Mouse (Mus musculus): ENCODE measurements around the gene Mrgprh. TPM values are rescaled to one million over a fixed set of nuclear protein-coding genes. Genes with fewer than 3 reads are reported as not detected.

Mrgprh gene
- polyA plus RNA-seq, 1 experiment from 2014 or later: 0.06 TPM

DNA sequence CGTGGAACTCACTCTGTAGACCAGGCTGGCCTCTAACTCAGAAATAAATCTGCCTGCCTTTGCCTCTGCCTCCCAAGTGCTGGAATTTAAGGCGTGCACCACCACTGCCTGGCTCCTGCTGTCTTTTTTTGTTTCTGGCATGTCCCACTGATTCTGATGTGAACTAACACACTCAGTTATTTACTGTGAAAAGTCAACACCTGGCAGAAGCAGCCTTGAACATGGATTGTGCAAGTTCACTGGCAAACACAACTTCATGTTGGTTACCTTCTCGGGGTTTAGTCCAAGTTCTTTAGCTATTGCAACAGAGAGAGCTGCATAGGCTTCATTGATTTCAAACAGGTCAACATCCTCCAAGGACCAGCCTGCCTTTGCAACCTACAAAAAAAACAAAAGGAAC lies 49.2 kb downstream of the Mrgprh start:
- H3K9me3 ChIP-seq: no peaks in the 10 kb centered on the region
- H3K36me3 ChIP-seq: peaks cover 46% of the 10 kb centered on the region
- H3K27ac ChIP-seq: no peak overlapping the region
- no peak overlapping the region for H3K4me3 ChIP-seq (replicated peaks)
- no peak overlapping the region for H3K4me2 ChIP-seq
- no peak overlapping the region for H3K9ac ChIP-seq
- 86% methylated on average over 3 of the region's 3 CpGs for WGBS
- no peaks in the 10 kb centered on the region for H3K4me1 ChIP-seq
- ATAC-seq (ENCODE audit: insufficient read depth, low FRiP score, low read depth): no peak
- no peaks in the 10 kb centered on the region for H3K27me3 ChIP-seq (replicated peaks)

DNA sequence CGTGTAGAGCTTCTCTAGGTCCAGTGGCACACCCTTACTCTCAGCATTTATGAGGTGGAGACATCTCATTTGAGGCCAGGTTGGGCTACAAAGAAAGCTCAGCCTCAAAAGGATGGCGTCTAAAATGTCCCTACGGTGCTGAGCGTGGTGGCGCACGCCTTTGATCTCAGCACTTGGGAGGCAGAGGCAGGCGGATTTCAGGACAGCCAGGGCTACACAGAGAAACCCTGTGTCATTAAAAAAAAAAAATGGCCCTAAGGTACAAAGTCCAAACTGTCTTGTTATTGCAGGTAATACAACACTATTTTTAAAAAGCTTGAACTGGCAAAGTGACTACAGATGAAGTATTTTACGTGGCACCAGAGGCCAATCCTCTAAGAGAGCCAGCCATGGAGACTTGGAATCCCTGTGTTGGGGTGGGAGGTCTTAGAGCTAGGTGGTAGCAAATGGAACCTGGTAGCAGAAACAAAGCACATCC lies 49.9 kb downstream of the Mrgprh start:
- no peak for ATAC-seq (ENCODE audit: insufficient read depth, low FRiP score, low read depth)

More for the DNA sequence above, 49.9 kb downstream of the Mrgprh start:
- Histone ChIP-seq H3K4me1 (no peaks in the 10 kb centered on the region), H3K9ac (no peak overlapping the region), H3K36me3 (peaks cover 45% of the 10 kb centered on the region), H3K9me3 (no peaks in the 10 kb centered on the region), H3K27me3 (replicated peaks) (no peaks in the 10 kb centered on the region), H3K4me3 (replicated peaks) (no peak overlapping the region), H3K4me2 (no peak overlapping the region), H3K27ac (no peak overlapping the region)
- WGBS: 88% methylated on average over 8 of the region's 8 CpGs

Small RNA genes within 50 kb of the gene (microRNA-seq; reads per million reads assigned to microRNA genes)
- gene Gm24085: not detected

Other genes with a start within 250 kb of the Mrgprh start
- 0.17 and 1.1 TPM in 2 replicates for gene Slc22a1, start 200.2 kb upstream of the Mrgprh start, polyA plus RNA-seq (2015; fragmentation: Nextera tagmentation; extraction: Ambion mirVana)
- 35.1 and 36.1 TPM in 2 replicates for gene Igf2r, start 106.4 kb upstream of the Mrgprh start, polyA plus RNA-seq (2015; fragmentation: Nextera tagmentation; extraction: Ambion mirVana)
- 0.82 and 1.2 TPM in 2 replicates for gene Mas1, start 7.9 kb upstream of the Mrgprh start, polyA plus RNA-seq (2015; fragmentation: Nextera tagmentation; extraction: Ambion mirVana)
- 1.0 and 1.3 TPM in 2 replicates for gene Pnldc1, start 34.2 kb downstream of the Mrgprh start, polyA plus RNA-seq (2015; fragmentation: Nextera tagmentation; extraction: Ambion mirVana)
- gene Tcp1, start 39.7 kb downstream of the Mrgprh start, polyA plus RNA-seq (2015; fragmentation: Nextera tagmentation; extraction: Ambion mirVana): 369 and 399 TPM in 2 replicates
- 147 and 163 TPM in 2 replicates for gene Mrpl18, start 40.3 kb downstream of the Mrgprh start, polyA plus RNA-seq (2015; fragmentation: Nextera tagmentation; extraction: Ambion mirVana)
- 1.2 and 1.6 TPM in 2 replicates for gene Acat3, start 64.6 kb downstream of the Mrgprh start, polyA plus RNA-seq (2015; fragmentation: Nextera tagmentation; extraction: Ambion mirVana)
- 146 and 154 TPM in 2 replicates for gene Acat2, start 84.7 kb downstream of the Mrgprh start, polyA plus RNA-seq (2015; fragmentation: Nextera tagmentation; extraction: Ambion mirVana)
- gene Wtap, start 118.1 kb downstream of the Mrgprh start, polyA plus RNA-seq (2015; fragmentation: Nextera tagmentation; extraction: Ambion mirVana): 119 and 122 TPM in 2 replicates
- gene Sod2, start 130.8 kb downstream of the Mrgprh start, polyA plus RNA-seq (2015; fragmentation: Nextera tagmentation; extraction: Ambion mirVana): 139 and 140 TPM in 2 replicates
- not detected in 2 replicates for gene Gpr31b, start 176.3 kb downstream of the Mrgprh start, polyA plus RNA-seq (2015; fragmentation: Nextera tagmentation; extraction: Ambion mirVana)
- 0.06 and 0.09 TPM in 2 replicates for gene Tcp10b, start 185.1 kb downstream of the Mrgprh start, polyA plus RNA-seq (2015; fragmentation: Nextera tagmentation; extraction: Ambion mirVana)